Mouse (Mus musculus) kidney, postnatal 10 days (tissue): ENCODE results near the gene Hal.

Experiments
- DNase-seq: peaks from one replicate; pipeline ENCODE4 v3.0.0; 2021; ENCODE audit warnings: mixed read lengths

The Hal gene

DNA sequence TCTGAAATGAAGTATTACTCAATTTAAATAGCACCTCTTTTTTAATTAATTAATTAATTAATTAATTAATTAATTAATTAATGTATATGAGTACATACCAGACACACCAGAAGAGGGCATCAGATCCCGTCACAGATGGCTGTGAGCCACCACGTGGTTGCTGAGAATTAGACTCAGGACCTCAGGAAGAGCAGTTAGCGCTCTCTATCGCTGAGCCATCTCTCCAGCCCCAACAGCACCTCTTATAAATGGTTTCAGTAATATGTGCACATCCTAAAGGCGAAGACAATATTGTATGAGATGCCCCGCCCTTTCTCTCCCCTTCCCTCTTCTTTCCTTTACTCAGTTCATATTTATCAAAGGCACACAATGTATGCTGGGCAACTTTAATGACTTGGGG, 80.1 kb downstream of the Hal start:
- DNase-seq, result no peak
